Mouse (Mus musculus): ENCODE measurements around the gene Sco1.

Sco1 gene

GRCm38 (mm10) chr11:67043007-67043406, 9.5 kb upstream of the Sco1 start:
- no peak for DNase-seq (ENCODE audit: low spot score)

GRCm38 (mm10) chr11:67044959-67045358, 7.5 kb upstream of the Sco1 start:
- DNase-seq (ENCODE audit: low spot score), result no peak

GRCm38 (mm10) chr11:67047199-67047598, 5.3 kb upstream of the Sco1 start:
- DNase-seq (ENCODE audit: low spot score), result no peak

- DNase-seq (ENCODE audit: low spot score), result no peak
These were observed 4.0 kb upstream of the Sco1 start for GRCm38 (mm10) chr11:67048496-67048895.

- DNase-seq (ENCODE audit: low spot score), result no peak
These were observed 3.2 kb upstream of the Sco1 start for GRCm38 (mm10) chr11:67049256-67049655.

GRCm38 (mm10) chr11:67051676-67052320, 672 bp upstream of the Sco1 start:
- DNase-seq (ENCODE audit: low spot score), result no peak

GRCm38 (mm10) chr11:67054754-67055365, 2.4 kb downstream of the Sco1 start:
- no peak for DNase-seq (ENCODE audit: low spot score)

- no peak for DNase-seq (ENCODE audit: low spot score)
These were observed 8.8 kb downstream of the Sco1 start for GRCm38 (mm10) chr11:67061311-67061710.

GRCm38 (mm10) chr11:67062726-67063125, 10.3 kb downstream of the Sco1 start:
- no peak for DNase-seq (ENCODE audit: low spot score)

- no peak for DNase-seq (ENCODE audit: low spot score)
These were observed 15.3 kb downstream of the Sco1 start for GRCm38 (mm10) chr11:67067741-67068140.

GRCm38 (mm10) chr11:67072615-67073130, 20.2 kb downstream of the Sco1 start:
- no peak for DNase-seq (ENCODE audit: low spot score)

GRCm38 (mm10) chr11:67075036-67075435, 22.6 kb downstream of the Sco1 start:
- no peak for DNase-seq (ENCODE audit: low spot score)

- no peak for DNase-seq (ENCODE audit: low spot score)
These were observed 24.3 kb downstream of the Sco1 start for GRCm38 (mm10) chr11:67076781-67077180.

GRCm38 (mm10) chr11:67077435-67077834, 25.0 kb downstream of the Sco1 start:
- DNase-seq (ENCODE audit: low spot score), result no peak

GRCm38 (mm10) chr11:67078000-67078399, 25.5 kb downstream of the Sco1 start, which contains the start of gene Myh3:
Gene Myh3, plus strand, starts transcription at chr11:67078300.
- no peak for DNase-seq (ENCODE audit: low spot score)

GRCm38 (mm10) chr11:67078888-67079287, 26.4 kb downstream of the Sco1 start:
- DNase-seq (ENCODE audit: low spot score), result no peak

GRCm38 (mm10) chr11:67079740-67080139, 27.3 kb downstream of the Sco1 start:
- no peak for DNase-seq (ENCODE audit: low spot score)

GRCm38 (mm10) chr11:67080168-67080567, 27.7 kb downstream of the Sco1 start:
- DNase-seq (ENCODE audit: low spot score), result peak; percentile 8

- no peak for DNase-seq (ENCODE audit: low spot score)
These were observed 28.7 kb downstream of the Sco1 start for GRCm38 (mm10) chr11:67081125-67081649.

GRCm38 (mm10) chr11:67082188-67082587, 29.7 kb downstream of the Sco1 start:
- DNase-seq (ENCODE audit: low spot score), result no peak

GRCm38 (mm10) chr11:67082793-67083192, 30.3 kb downstream of the Sco1 start:
- DNase-seq (ENCODE audit: low spot score), result no peak

GRCm38 (mm10) chr11:67083239-67083638, 30.8 kb downstream of the Sco1 start:
- DNase-seq (ENCODE audit: low spot score), result no peak

GRCm38 (mm10) chr11:67083712-67084340, 31.4 kb downstream of the Sco1 start:
- no peak for DNase-seq (ENCODE audit: low spot score)
